Mouse (Mus musculus): ENCODE measurements around the gene Pkn3.

The Pkn3 gene

DNA sequence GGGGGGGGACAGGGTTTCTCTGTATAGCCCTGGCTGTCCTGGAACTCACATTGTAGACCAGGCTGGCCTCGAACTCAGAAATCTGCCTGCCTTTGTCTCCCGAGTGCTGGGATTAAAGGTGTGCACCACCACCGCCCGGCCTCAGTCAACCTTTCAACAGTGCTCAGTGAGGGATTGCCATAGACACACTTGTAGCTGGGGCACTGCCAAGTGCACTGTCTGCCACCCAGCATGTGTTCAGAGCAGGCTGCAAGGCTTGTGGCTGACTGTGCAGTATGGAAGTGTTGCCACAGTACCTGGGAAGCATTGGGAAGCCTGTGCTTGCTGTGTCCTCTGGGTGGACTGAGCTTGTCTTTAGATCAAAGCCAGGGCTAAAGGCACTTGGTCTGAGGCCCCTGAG lies 62.5 kb downstream of the Pkn3 start:
- in situ Hi-C loops (cut with MboI, MseI), result loop anchor here (5.0 kb wide), 1 partner anchor 33 kb away; no protein-coding TSS in a partner anchor

Data from T-helper 1 cell (primary cell).